Mouse (Mus musculus) heart, embryonic 15.5 days (tissue): ENCODE measurements around the gene Slc35f5. TPM values are rescaled to one million over a fixed set of nuclear protein-coding genes. Genes with fewer than 3 reads are reported as not detected.

ENCODE experiments used
- polyA plus RNA-seq: library from polyadenylated mRNA; unstranded; fragments of >200 nt; fragmentation: Nextera tagmentation; extraction: Ambion mirVana; gene quantifications from 2 replicates; pipeline ENCODE4 v1.2.1, GENCODE M21; 2015

Gene Slc35f5
- polyA plus RNA-seq, 1 experiment from 2014 or later = 92.9 TPM

Other genes with a start within 250 kb of the Slc35f5 start
- gene Actr3, start 124.9 kb upstream of the Slc35f5 start, polyA plus RNA-seq = 267 and 292 TPM in 2 replicates
- 0.69 and 1.6 TPM in 2 replicates for gene Gpr39, start 116.4 kb downstream of the Slc35f5 start, polyA plus RNA-seq